Comparison of ENCODE assay signal across 20 mouse cellular contexts in genomic region chr17:70470970-70471371, GRCm38 (mm10).
DNase-seq lines count a peak whose midpoint lies in the region; ATAC-seq and TF ChIP-seq lines count a peak whose summit lies in the region.
"Had no signal": no experiment of that assay in that cellular context is flagged by ENCODE, and none has a peak within 500 bp of the region (broad histone marks: within the 10 kb centered on the region; RNA-seq: fewer than 3 reads in every experiment).

No protein-coding gene starts in this region.

- no peak overlapping the region for H3K4me2 ChIP-seq in forebrain, postnatal 0 days (ENCODE audit: low read depth)
- H3K4me2 ChIP-seq: hindbrain, embryonic 13.5 days; limb, embryonic 12.5 days; midbrain, embryonic 12.5 days; neural tube, embryonic 15.5 days had no signal

- no peaks in the 10 kb centered on the region for H3K9me3 ChIP-seq in forebrain, postnatal 0 days (ENCODE audit: low read length)
- H3K9me3 ChIP-seq: hindbrain, embryonic 13.5 days; limb, embryonic 12.5 days; midbrain, embryonic 12.5 days; neural tube, embryonic 15.5 days had no signal

- H3K27me3 ChIP-seq in forebrain, postnatal 0 days (ENCODE audit: insufficient read depth, low read length) = no peaks in the 10 kb centered on the region
- H3K27me3 ChIP-seq: hindbrain, embryonic 13.5 days; limb, embryonic 12.5 days; midbrain, embryonic 12.5 days; neural tube, embryonic 15.5 days had no signal

- H3K27ac ChIP-seq in left cerebral cortex, adult 2 months = peak overlapping the region; percentile 78
- H3K27ac ChIP-seq in forebrain, postnatal 0 days (ENCODE audit: low read depth, low read length) = no peak overlapping the region
- H3K27ac ChIP-seq: hindbrain, embryonic 13.5 days; limb, embryonic 12.5 days; liver, embryonic 14.5 days; midbrain, embryonic 12.5 days; neural tube, embryonic 15.5 days had no signal

- ATAC-seq in forebrain, postnatal 0 days = no peak

- intact Hi-C loops in left cerebral cortex, adult 2 months (cut with DNase I) = loop anchor here (1.0 to 5.0 kb wide), 2 partner anchors 18 to 51 kb away; no protein-coding TSS in a partner anchor

- peak; percentile 76 to 92 for DNase-seq in layer of hippocampus, adult 18-20 months (ENCODE audit: low spot score in 2 of 2)
- DNase-seq in layer of hippocampus, adult 9-10 months (ENCODE audit: low spot score) = no peak
- peak; percentile 32 to 51 for DNase-seq in frontal cortex, postnatal 14 days (ENCODE audit: low spot score in 2 of 2)
- DNase-seq in left cerebral cortex, adult 2 months (ENCODE audit: extremely low spot score in 1 of 2, low spot score in 2 of 2) = peak; percentile 52 to 71
- peak; percentile 67 for DNase-seq in right cerebral cortex, postnatal 25 days
- DNase-seq in lung, postnatal 10 days = no peak
- DNase-seq in forebrain, postnatal 0 days = no peak
- DNase-seq in T-cell, adult 2 months (ENCODE audit: low spot score) = no peak
- DNase-seq: adrenal gland, postnatal 14 days; heart, adult 18-20 months; kidney, adult 18-20 months; kidney, postnatal 14 days; thymus, adult 2 months had no signal

- TF ChIP-seq CTCF in left cerebral cortex, adult 2 months (IDR thresholded peaks at IDR 0.05) = no peak
- no peak for TF ChIP-seq CTCF in forebrain, postnatal 0 days (IDR thresholded peaks at IDR 0.05; ENCODE audit: low read depth)

- no peaks in the 10 kb centered on the region for H3K4me1 ChIP-seq in forebrain, postnatal 0 days (ENCODE audit: insufficient read depth)
- H3K4me1 ChIP-seq: hindbrain, embryonic 13.5 days; limb, embryonic 12.5 days; midbrain, embryonic 12.5 days; neural tube, embryonic 15.5 days had no signal

- no peak overlapping the region for H3K9ac ChIP-seq in forebrain, postnatal 0 days
- H3K9ac ChIP-seq: hindbrain, embryonic 13.5 days; limb, embryonic 12.5 days; liver, embryonic 14.5 days; midbrain, embryonic 12.5 days; neural tube, embryonic 15.5 days had no signal

- H3K4me3 ChIP-seq in left cerebral cortex, adult 2 months = no peak overlapping the region
- H3K4me3 ChIP-seq in forebrain, postnatal 0 days (ENCODE audit: low read depth, low read length) = no peak overlapping the region
- H3K4me3 ChIP-seq: erythroblast, embryonic 14.5 days; hindbrain, embryonic 13.5 days; limb, embryonic 12.5 days; midbrain, embryonic 12.5 days; neural tube, embryonic 15.5 days had no signal

- 81% methylated on average over 7 of the region's 7 CpGs for WGBS in forebrain, postnatal 0 days

- no peaks in the 10 kb centered on the region for H3K36me3 ChIP-seq in forebrain, postnatal 0 days (ENCODE audit: insufficient read depth)
- H3K36me3 ChIP-seq: G1E; hindbrain, embryonic 13.5 days; limb, embryonic 12.5 days; midbrain, embryonic 12.5 days; neural tube, embryonic 15.5 days had no signal

Comparison
In these comparisons a context has a peak if more than half of its experiments do, and no peak if none do; other contexts are left out.
1. DNase-seq: peak in layer of hippocampus, adult 18-20 months (2 of 2), frontal cortex, postnatal 14 days (2 of 2), left cerebral cortex, adult 2 months (2 of 2) and right cerebral cortex, postnatal 25 days (single experiment); none in layer of hippocampus, adult 9-10 months (single experiment), lung, postnatal 10 days (single experiment), forebrain, postnatal 0 days (single experiment) and T-cell, adult 2 months (single experiment).